Mouse (Mus musculus) hindbrain, embryonic 14.5 days (tissue): ENCODE results near the gene Nelfb. TPM values are rescaled to one million over a fixed set of nuclear protein-coding genes. Genes with fewer than 3 reads are reported as not detected.
"Not testable (repeated sequence)": the region's sequence is repeated elsewhere in the genome, so short reads cannot be mapped to it uniquely, and the experiment has no call there.

Experiments
- ATAC-seq: fragments of 200-750 bp; cut with Nextera tagmentation; 2 replicates; pipeline ENCODE4 v1.8.0; 2017; ENCODE audit warnings: moderate number of reproducible peaks, mild to moderate bottlenecking, moderate TSS enrichment, moderate library complexity; ENCODE audit not compliant: low FRiP score
- DNase-seq: peaks from one replicate; pipeline ENCODE4 v3.0.0-alpha.2; 2015; ENCODE audit warnings: low spot score
- H3K27ac ChIP-seq: fragments of 300-500 bp; sonication (generic); 2 replicates; pipeline ENCODE4 v1.5.1; 2014; ENCODE audit warnings: mild to moderate bottlenecking, moderate library complexity
- H3K27me3 ChIP-seq: fragments of 300-500 bp; sonication (generic); 2 replicates; pipeline ENCODE4 v1.6.1; 2014; ENCODE audit warnings: mild to moderate bottlenecking, low read length, mixed read lengths; ENCODE audit not compliant: control insufficient read depth, insufficient read depth
- H3K36me3 ChIP-seq: fragments of 300-500 bp; sonication (generic); replicated peaks from 2 replicates; pipeline ENCODE4 v1.6.1; 2014; ENCODE audit not compliant: control insufficient read depth, insufficient read depth
- H3K4me1 ChIP-seq: fragments of 300-500 bp; sonication (generic); replicated peaks from 2 replicates; pipeline ENCODE4 v1.6.1; 2014; ENCODE audit warnings: antibody characterized with exemption, low read length, mixed read lengths; ENCODE audit not compliant: control insufficient read depth, insufficient read depth
- H3K4me2 ChIP-seq: fragments of 300-500 bp; sonication (generic); replicated peaks from 2 replicates; pipeline ENCODE4 v1.6.1; 2014; ENCODE audit warnings: mild to moderate bottlenecking, moderate library complexity
- H3K4me3 ChIP-seq: fragments of 300-500 bp; sonication (generic); replicated peaks from 2 replicates; pipeline ENCODE4 v1.5.1; 2014; ENCODE audit warnings: mild to moderate bottlenecking, low read length
- H3K9ac ChIP-seq: fragments of 300-500 bp; sonication (generic); 2 replicates; pipeline ENCODE4 v1.6.1; 2014
- H3K9me3 ChIP-seq: fragments of 300-500 bp; sonication (generic); 2 replicates; pipeline ENCODE4 v1.6.1; 2016; ENCODE audit warnings: low read length; ENCODE audit not compliant: control insufficient read depth
- WGBS: fragments of 180-500 bp; shearing (Covaris S2); extraction: QIAGEN DNeasy Blood & Tissue Kit; methylation state at CpG from one replicate; pipeline ENCODE4 v1.1.7; 2014; 5-methylcytosine and 5-hydroxymethylcytosine counted together
- polyA plus RNA-seq: library from polyadenylated mRNA; unstranded; fragments of >200 nt; fragmentation: Nextera tagmentation; extraction: Ambion mirVana; gene quantifications from 2 replicates; pipeline ENCODE4 v1.2.1, GENCODE M21; 2014

Gene Nelfb
- 88.0 and 91.6 TPM in 2 replicates for polyA plus RNA-seq

- H3K4me3 ChIP-seq, result peak within 1 kb of the TSS; percentile 97
- DNase-seq (peak; percentile 83), ATAC-seq (peak; percentile 89)
- 0% methylated on average over 44 of the region's 44 CpGs for WGBS
- no peaks in the 10 kb centered on the region for H3K27me3 ChIP-seq
- peaks cover 17% of the 10 kb centered on the region for H3K4me1 ChIP-seq
- peak within 1 kb of the TSS; percentile 93 for H3K27ac ChIP-seq
- H3K9me3 ChIP-seq, result no peaks in the 10 kb centered on the region
- H3K4me2 ChIP-seq, result peak within 1 kb of the TSS; percentile 90
- H3K9ac ChIP-seq, result peak within 1 kb of the TSS; percentile 95
- H3K36me3 ChIP-seq, result peaks cover 21% of the 10 kb centered on the region
These were observed at the start of gene Nelfb for GRCm38 (mm10) chr2:25211121-25211670. Nelfb (minus strand) TSS chr2:25211489.

- ATAC-seq, result no peak
- WGBS, result 47% methylated on average over 2 of the region's 2 CpGs
- no peak overlapping the region for H3K27ac ChIP-seq
These were observed 47.6 kb upstream of the Nelfb start for GRCm38 (mm10) chr2:25258887-25259286.

DNA sequence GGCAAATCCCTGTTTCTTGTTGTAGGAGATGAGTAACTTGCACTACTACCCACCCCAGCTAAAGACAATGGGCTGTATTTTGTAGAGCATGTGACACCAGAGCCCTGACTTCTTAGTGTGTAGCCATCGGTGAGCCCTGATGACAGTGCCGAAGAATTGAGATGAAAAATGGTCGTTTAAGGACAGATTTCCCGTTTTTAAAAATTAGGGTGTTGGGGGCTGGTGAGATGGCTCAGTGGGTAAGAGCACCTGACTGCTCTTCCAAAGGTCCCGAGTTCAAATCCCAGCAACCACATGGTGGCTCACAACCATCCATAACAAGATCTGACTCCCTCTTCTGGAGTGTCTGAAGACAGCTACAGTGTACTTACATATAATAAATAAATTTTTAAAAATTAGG lies 46.0 kb upstream of the Nelfb start:
- H3K27me3 ChIP-seq, H3K4me3 ChIP-seq, DNase-seq, H3K9me3 ChIP-seq, H3K9ac ChIP-seq, H3K27ac ChIP-seq, H3K36me3 ChIP-seq, H3K4me2 ChIP-seq, ATAC-seq: not testable (repeated sequence)
- H3K4me1 ChIP-seq, result peaks cover 15% of the 10 kb centered on the region
- WGBS, result 91% methylated on average over 5 of the region's 5 CpGs

More at GRCm38 (mm10) chr2:25258887-25259286, 47.6 kb upstream of the Nelfb start:
- H3K4me2 ChIP-seq, result no peak overlapping the region
- H3K4me3 ChIP-seq, result no peak overlapping the region
- H3K4me1 ChIP-seq, result peaks cover 23% of the 10 kb centered on the region
- H3K27me3 ChIP-seq, result 0 out of 2 replicates have a peak, but pooled peaks cover under 1% of the 10 kb centered on the region
- H3K9ac ChIP-seq, result no peak overlapping the region
- no peaks in the 10 kb centered on the region for H3K36me3 ChIP-seq
- no peaks in the 10 kb centered on the region for H3K9me3 ChIP-seq
- DNase-seq, result no peak

DNA sequence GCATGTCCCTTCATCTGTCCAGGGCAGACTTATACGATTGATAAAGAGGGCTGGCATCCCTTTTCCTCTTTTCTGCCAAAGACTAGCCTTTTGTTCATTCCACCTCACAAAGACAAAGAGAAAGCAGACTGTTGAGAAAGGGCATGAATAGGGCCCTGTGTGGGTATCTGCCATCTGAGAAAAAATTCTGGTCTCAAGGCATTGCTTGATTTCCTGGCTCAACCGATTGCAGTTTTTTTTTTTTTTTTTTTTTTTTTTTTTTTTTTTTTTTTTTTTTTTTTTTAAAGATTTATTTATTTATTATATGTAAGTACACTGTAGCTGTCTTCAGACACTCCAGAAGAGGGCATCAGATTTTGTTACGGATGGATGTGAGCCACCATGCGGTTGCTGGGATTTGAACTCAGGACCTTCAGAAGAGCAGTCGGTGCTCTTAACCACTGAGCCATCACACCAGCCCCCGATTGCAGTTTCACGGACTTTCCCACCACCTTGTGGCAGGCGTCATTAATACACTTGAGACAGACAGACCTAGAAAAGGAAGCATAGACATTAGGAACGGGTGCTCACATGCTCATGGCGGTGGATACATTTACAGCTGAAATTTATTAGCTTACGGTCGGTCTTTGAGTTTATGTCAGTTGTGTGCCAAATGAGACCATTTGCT lies 45.3 kb upstream of the Nelfb start:
- Histone ChIP-seq H3K36me3 (peaks cover 12% of the 10 kb centered on the region), H3K4me1 (peaks cover 15% of the 10 kb centered on the region), H3K4me3 (peak overlapping the region; percentile 70), H3K9ac (peak overlapping the region; percentile 73), H3K4me2 (peak overlapping the region; percentile 100)
- not testable (repeated sequence) for H3K27me3 ChIP-seq, H3K9me3 ChIP-seq, H3K27ac ChIP-seq, ATAC-seq, DNase-seq
- 61% methylated on average over 11 of the region's 12 CpGs for WGBS

GRCm38 (mm10) chr2:25255284-25255779 lies 44.0 kb upstream of the Nelfb start, which contains the start of gene Tmem203:
Tmem203 (plus strand) TSS chr2:25255439.
- peak within 1 kb of the TSS; percentile 72 for H3K27ac ChIP-seq
- under 1% methylated on average over 39 of the region's 39 CpGs for WGBS
- H3K4me1 ChIP-seq, result peaks cover 15% of the 10 kb centered on the region
- peak within 1 kb of the TSS; percentile 73 for H3K9ac ChIP-seq
- peak within 1 kb of the TSS; percentile 70 for H3K4me3 ChIP-seq
- H3K4me2 ChIP-seq, result peak within 1 kb of the TSS; percentile 100
- DNase-seq (peak; percentile 94), ATAC-seq (peak; percentile 90)
- no peaks in the 10 kb centered on the region for H3K27me3 ChIP-seq
- peaks cover 23% of the 10 kb centered on the region for H3K36me3 ChIP-seq
- H3K9me3 ChIP-seq, result no peaks in the 10 kb centered on the region

DNA sequence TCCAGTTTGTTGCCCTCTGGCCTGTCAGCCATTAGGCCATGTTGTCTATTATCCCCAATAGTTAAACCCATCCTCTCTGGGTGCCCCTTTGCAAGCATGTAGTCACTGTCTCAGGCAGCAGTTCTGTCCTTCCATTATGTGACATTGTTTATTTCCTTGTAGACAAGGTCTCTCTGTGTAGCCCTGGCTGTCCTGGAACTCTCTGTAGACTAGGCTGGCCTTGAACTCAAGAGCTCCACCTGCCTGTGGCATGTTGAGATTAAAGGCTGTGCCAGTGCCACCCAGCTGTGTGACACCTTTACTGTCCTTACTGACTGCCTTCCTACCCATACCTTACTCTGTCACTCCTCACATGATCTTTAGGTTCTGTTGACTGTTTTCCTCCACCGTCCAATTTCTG lies 41.0 kb upstream of the Nelfb start:
- no peaks in the 10 kb centered on the region for H3K27me3 ChIP-seq
- H3K4me3 ChIP-seq, result no peak overlapping the region
- H3K27ac ChIP-seq, result no peak overlapping the region
- H3K4me1 ChIP-seq, result peaks cover 15% of the 10 kb centered on the region
- H3K9me3 ChIP-seq, result no peaks in the 10 kb centered on the region
- DNase-seq, result no peak
- ATAC-seq, result no peak
- H3K9ac ChIP-seq, result no peak overlapping the region
- peaks cover 52% of the 10 kb centered on the region for H3K36me3 ChIP-seq
- 93% methylated on average over 1 of the region's 1 CpGs for WGBS
- no peak overlapping the region for H3K4me2 ChIP-seq

DNA sequence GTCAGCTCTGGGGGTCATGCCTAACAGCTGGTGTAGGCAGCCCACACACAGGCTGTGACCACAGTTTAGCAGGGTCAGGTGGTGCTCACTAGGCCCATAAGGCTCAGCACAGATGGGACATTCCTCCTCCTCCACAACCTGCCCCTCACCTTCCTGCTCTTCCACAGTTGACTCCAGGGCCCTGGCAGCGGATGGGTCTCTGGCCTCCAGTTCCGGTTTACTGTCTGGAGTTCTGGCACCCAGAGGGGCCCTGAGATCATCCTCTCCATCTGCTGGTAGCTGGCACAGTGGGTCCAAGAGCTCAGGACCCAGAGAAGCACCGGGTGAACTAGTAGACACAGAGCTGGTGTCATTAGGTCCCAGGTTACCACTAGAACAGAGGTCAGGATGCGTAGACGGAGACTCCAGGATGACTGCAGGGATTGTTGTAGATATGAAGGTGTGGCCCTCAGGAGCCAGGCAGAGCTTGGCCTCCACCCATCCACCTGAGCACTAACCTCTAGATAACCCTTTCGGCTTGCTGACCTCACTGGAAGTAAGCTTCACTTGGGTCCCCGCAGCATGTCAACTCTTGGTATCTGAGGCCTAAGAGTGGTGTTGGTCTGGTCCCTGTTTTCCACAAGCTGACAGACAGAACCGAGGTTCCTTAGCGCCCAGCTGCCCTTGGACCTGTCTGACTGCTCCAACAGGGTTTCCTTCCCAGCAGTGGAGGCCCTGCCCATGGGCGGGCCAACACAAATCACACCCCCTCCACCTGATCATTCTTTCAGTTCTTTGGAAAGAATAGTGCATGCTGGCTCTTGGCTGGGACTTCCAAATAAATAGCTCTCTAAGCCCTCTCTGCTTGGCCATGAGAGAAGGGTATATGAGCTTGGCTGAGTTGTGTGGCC lies 35.1 kb upstream of the Nelfb start, which contains the start of gene AL732309.1:
TSS of gene AL732309.1 (minus strand) at position 681 of the 890 bp plus-strand sequence.
- ATAC-seq (no peak), DNase-seq (no peak)
- Histone ChIP-seq H3K4me2 (no peak within 1 kb of the TSS), H3K27ac (no peak within 1 kb of the TSS), H3K36me3 (peaks cover 70% of the 10 kb centered on the region), H3K27me3 (no peaks in the 10 kb centered on the region), H3K4me3 (no peak within 1 kb of the TSS), H3K4me1 (peaks cover 16% of the 10 kb centered on the region), H3K9ac (no peak within 1 kb of the TSS), H3K9me3 (no peaks in the 10 kb centered on the region)
- WGBS, result 95% methylated on average over 10 of the region's 10 CpGs

DNA sequence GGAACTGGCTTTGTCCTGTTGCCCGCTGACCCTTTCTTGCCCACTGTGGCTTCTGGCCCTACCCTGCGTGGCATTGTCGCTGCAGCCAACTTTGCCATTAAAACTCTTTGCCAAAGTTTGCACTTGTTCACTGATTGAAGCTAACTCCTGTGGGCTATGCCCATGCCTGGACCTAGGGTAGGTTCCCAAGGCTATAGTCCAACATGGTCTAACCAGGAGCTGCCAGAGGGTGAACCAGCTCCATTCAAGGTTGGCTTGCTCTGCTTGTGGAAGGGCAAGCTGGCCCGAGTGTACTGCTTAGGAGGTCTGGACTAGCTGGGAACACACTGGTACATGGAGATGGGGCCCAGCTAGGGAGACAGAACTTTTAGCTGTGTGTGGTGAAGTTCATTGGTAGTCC lies 32.9 kb upstream of the Nelfb start:
- Histone ChIP-seq H3K36me3 (peaks cover 49% of the 10 kb centered on the region), H3K9me3 (no peaks in the 10 kb centered on the region), H3K27ac (no peak overlapping the region), H3K4me1 (peaks cover 22% of the 10 kb centered on the region), H3K4me2 (no peak overlapping the region), H3K9ac (no peak overlapping the region), H3K4me3 (no peak overlapping the region), H3K27me3 (no peaks in the 10 kb centered on the region)
- ATAC-seq (no peak), DNase-seq (no peak)
- 91% methylated on average over 4 of the region's 4 CpGs for WGBS

DNA sequence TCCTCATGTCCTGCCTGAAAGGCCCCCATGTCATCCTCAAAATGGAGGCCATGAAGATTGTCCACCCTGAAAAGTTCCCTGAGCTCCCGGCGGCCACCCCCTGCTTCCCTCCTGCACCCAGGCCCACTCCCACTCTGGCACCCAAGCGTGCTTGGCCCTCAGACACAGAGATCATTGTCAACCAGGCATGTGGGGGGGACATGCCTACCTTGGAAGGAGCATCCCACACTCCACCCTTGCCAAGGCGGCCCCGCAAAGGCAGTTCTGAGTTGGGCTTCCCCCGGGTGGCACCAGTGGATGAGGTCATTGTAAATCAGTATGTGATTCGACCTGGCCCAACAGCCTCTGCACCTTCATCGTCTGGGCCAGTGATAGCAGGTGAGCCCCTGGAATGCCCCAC lies 32.1 kb upstream of the Nelfb start:
- Histone ChIP-seq H3K27me3 (no peaks in the 10 kb centered on the region), H3K9me3 (no peaks in the 10 kb centered on the region), H3K27ac (no peak overlapping the region), H3K4me1 (peaks cover 22% of the 10 kb centered on the region), H3K9ac (peak overlapping the region; percentile 87; the same call in 1 of the 2 replicates), H3K4me2 (peak overlapping the region; percentile 86), H3K4me3 (peak overlapping the region; percentile 72; the same call in 1 of the 2 replicates), H3K36me3 (peaks cover 41% of the 10 kb centered on the region)
- DNase-seq (no peak), ATAC-seq (no peak)
- WGBS, result 79% methylated on average over 8 of the region's 8 CpGs
